Mouse (Mus musculus): Measurements from ENCODE around the gene Specc1.

DNA sequence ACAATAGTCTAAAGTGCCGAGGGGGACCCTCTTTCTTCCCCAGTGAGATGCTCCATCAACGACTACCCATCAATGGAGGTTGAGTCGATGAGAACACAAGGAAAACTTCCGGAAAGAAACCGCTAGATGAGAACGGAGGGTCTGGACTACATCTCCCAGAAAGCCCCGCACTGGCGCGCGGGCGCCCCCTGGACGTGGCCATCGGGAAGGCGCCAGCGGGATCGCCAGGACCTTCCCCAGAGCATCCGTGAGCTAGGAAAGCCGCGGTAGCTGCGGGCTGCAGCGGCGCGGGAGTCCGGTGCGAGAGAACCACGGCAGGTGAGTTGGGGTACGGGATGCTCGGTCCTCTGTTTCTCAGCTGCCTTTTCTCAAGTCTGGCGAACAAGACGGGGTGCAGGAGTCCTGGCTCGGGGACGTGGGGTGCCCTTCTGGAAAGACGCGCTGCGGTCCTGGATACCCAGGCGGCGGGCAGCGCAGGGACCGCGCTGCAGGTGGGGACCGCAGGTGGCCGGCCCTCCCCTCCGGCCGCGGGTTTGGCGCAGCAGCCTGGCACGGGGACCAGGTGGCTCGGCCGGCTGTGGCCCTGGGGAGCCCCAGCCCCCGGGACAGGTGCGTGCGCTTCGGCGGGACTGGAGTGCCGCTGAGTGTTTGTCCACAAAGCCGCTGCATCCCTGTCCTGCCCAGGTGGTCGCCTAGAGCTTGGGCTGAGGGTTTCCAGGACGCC lies at the start of gene Specc1:
- TF ChIP-seq CTCF (IDR thresholded peaks at IDR 0.05; ENCODE audit: borderline replicate concordance, insufficient read depth, low read depth, low read length) (peak; percentile 94), POLR2A (IDR thresholded peaks at IDR 0.05; ENCODE audit: borderline replicate concordance, insufficient read depth, low read length) (peak; percentile 92)
